Mouse (Mus musculus) embryonic facial prominence, embryonic 13.5 days (tissue): Measurements from ENCODE around the gene Foxs1. TPM values are rescaled to one million over a fixed set of nuclear protein-coding genes. Genes with fewer than 3 reads are reported as not detected.

Experiments
- ATAC-seq: fragments of 200-750 bp; cut with Nextera tagmentation; 2 replicates; pipeline ENCODE4 v1.8.0; 2017; ENCODE audit warnings: low read depth; ENCODE audit not compliant: insufficient number of reproducible peaks, insufficient read depth, low FRiP score, low TSS enrichment
- H3K27ac ChIP-seq: fragments of 300-500 bp; sonication (generic); 2 replicates; pipeline ENCODE4 v1.5.1; 2015; ENCODE audit warnings: moderate library complexity, mild to moderate bottlenecking, inconsistent platforms
- H3K27me3 ChIP-seq: fragments of 300-500 bp; sonication (generic); 2 replicates; pipeline ENCODE4 v1.6.1; 2015; ENCODE audit warnings: mild to moderate bottlenecking, inconsistent platforms
- H3K36me3 ChIP-seq: fragments of 300-500 bp; sonication (generic); 2 replicates; pipeline ENCODE4 v1.6.1; 2015; ENCODE audit warnings: mild to moderate bottlenecking, inconsistent platforms
- H3K4me1 ChIP-seq: fragments of 300-500 bp; sonication (generic); 2 replicates; pipeline ENCODE4 v1.6.1; 2015; ENCODE audit warnings: inconsistent platforms
- H3K4me2 ChIP-seq: fragments of 300-500 bp; sonication (generic); 2 replicates; pipeline ENCODE4 v1.6.1; 2015; ENCODE audit warnings: moderate library complexity, mild to moderate bottlenecking, inconsistent platforms
- H3K4me3 ChIP-seq: fragments of 300-500 bp; sonication (generic); 2 replicates; pipeline ENCODE4 v1.5.1; 2015; ENCODE audit warnings: mild to moderate bottlenecking, inconsistent platforms
- H3K9ac ChIP-seq: fragments of 300-500 bp; sonication (generic); 2 replicates; pipeline ENCODE4 v1.6.1; 2015; ENCODE audit warnings: mild to moderate bottlenecking, inconsistent platforms
- H3K9me3 ChIP-seq: fragments of 300-500 bp; sonication (generic); 2 replicates; pipeline ENCODE4 v1.6.1; 2016; ENCODE audit warnings: inconsistent platforms
- WGBS: fragments of 180-500 bp; shearing (Covaris S2); methylation state at CpG from one replicate; pipeline ENCODE4 v1.1.7; 2015; ENCODE audit warnings: mixed read lengths; 5-methylcytosine and 5-hydroxymethylcytosine counted together
- polyA plus RNA-seq: library from polyadenylated mRNA; unstranded; fragments of >200 nt; fragmentation: Nextera tagmentation; extraction: Ambion mirVana; gene quantifications from 2 replicates; pipeline ENCODE4 v1.2.1, GENCODE M21; 2015

Gene Foxs1
- polyA plus RNA-seq, 1 experiment from 2014 or later = 0.83 TPM

DNA sequence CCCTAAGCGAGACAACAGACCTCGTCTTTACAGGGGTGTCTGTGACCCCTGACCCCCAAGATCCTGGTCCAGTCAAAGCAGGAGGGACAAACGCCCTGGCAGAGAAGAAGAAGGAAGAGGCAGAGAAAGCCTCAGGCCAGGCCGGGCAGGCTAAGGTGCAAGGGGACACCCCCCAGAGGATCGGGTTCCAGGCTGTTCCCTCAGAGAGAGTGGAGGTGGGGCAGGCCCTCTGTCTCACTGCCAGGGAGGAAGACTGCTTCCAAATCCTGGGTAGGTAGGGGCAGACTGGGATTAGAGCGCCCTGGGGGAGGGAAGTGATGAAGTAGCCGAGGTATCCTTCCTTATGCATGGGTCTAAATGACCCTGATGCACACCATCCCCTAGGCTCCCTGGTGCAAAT is 19.5 kb downstream of the Foxs1 start:
- peaks cover 62% of the 10 kb centered on the region for H3K27me3 ChIP-seq
- no peaks in the 10 kb centered on the region for H3K36me3 ChIP-seq
- H3K4me1 ChIP-seq = peaks cover 3% of the 10 kb centered on the region; the same call in 1 of the 2 replicates
- no peak for ATAC-seq
- H3K4me3 ChIP-seq = no peak overlapping the region
- H3K4me2 ChIP-seq = no peak overlapping the region
- no peaks in the 10 kb centered on the region for H3K9me3 ChIP-seq
- H3K9ac ChIP-seq = no peak overlapping the region
- H3K27ac ChIP-seq = no peak overlapping the region
- WGBS = 16% methylated on average over 7 of the region's 7 CpGs

GRCm38 (mm10) chr2:152911432-152911831 is 21.6 kb downstream of the Foxs1 start:
- peaks cover 55% of the 10 kb centered on the region for H3K27me3 ChIP-seq
- no peak overlapping the region for H3K4me3 ChIP-seq
- no peak for ATAC-seq
- WGBS = 26% methylated on average over 6 of the region's 6 CpGs
- no peak overlapping the region for H3K27ac ChIP-seq
- H3K36me3 ChIP-seq = no peaks in the 10 kb centered on the region
- no peak overlapping the region for H3K9ac ChIP-seq
- peaks cover 15% of the 10 kb centered on the region for H3K4me1 ChIP-seq
- H3K9me3 ChIP-seq = no peaks in the 10 kb centered on the region
- H3K4me2 ChIP-seq = no peak overlapping the region

- Histone ChIP-seq H3K9me3 (no peaks in the 10 kb centered on the region), H3K27me3 (peaks cover 51% of the 10 kb centered on the region), H3K36me3 (no peaks in the 10 kb centered on the region), H3K4me2 (no peak within 1 kb of the TSS), H3K9ac (no peak within 1 kb of the TSS), H3K4me3 (no peak within 1 kb of the TSS), H3K4me1 (peaks cover 17% of the 10 kb centered on the region), H3K27ac (no peak within 1 kb of the TSS)
- ATAC-seq = no peak
- 28% methylated on average over 12 of the region's 12 CpGs for WGBS
Observed at GRCm38 (mm10) chr2:152911031-152911430, 22.0 kb downstream of the Foxs1 start, which contains the start of gene Mylk2. Mylk2 (plus strand) TSS chr2:152911352.

DNA sequence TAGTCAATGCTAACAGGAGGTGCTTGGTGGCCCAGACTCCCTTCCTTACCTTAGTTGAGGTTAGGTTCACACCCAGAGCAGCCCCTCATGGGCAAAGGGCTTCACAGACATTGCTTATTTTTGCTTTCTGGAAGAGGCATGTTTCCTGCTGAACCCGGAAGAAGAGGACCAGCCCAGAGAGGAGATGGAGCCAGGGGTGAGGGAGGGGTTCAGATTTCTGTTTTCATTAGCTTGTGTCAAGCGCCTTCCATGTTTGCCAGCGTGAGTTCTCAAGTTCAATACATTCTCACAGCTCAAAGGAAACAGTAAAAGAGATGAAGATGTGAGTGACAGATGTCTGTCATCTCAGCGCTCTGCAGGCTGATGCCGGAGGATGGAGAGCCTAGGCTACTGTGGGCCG is 23.2 kb downstream of the Foxs1 start:
- peaks cover 50% of the 10 kb centered on the region for H3K27me3 ChIP-seq
- H3K9me3 ChIP-seq = no peaks in the 10 kb centered on the region
- no peak overlapping the region for H3K27ac ChIP-seq
- ATAC-seq = no peak
- WGBS = 75% methylated on average over 6 of the region's 6 CpGs
- no peak overlapping the region for H3K4me3 ChIP-seq
- no peak overlapping the region for H3K9ac ChIP-seq
- peaks cover 24% of the 10 kb centered on the region for H3K4me1 ChIP-seq
- no peaks in the 10 kb centered on the region for H3K36me3 ChIP-seq
- H3K4me2 ChIP-seq = no peak overlapping the region

DNA sequence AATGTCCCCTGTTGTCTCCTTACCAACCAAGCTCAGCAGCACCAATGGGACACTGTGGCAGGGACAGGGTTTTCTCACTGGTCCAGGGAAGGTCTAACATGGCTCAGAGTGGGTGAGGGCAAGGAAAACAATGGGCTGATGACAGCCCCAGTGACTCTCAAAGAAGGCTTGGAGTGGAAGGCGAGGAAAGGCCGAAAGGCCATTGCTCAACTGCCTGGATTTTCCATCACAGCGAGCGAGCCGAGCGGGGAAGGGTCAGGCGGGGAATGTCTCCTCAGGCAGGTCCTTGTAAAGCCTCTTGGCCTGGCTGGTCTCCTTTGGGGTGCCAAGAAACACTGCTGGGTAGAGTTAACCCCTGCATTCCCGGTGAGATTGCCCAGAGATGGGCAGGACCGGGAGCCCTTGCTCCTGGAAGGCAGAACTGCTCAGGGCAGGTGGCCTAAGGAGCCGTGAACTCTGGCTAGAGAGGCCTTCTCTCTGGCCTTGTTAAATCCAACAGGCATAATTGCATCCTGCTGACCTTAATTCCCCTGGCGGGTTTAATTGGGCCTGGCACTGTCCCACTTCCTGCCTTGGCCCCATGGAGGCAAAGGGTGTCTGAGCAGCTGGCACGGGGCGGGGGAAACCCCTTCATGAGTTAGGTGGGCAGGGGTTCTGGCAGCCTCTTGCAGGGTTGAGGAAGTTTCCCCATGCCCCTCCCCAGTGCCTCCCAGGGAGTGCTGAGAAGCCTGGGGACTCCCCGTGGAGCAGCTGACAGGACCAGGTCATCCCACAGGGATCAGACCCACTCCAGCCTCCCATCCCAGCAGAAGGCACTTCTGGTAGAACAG is 25.7 kb downstream of the Foxs1 start:
- H3K9ac ChIP-seq = no peak overlapping the region
- no peaks in the 10 kb centered on the region for H3K9me3 ChIP-seq
- H3K4me3 ChIP-seq = no peak overlapping the region
- H3K4me1 ChIP-seq = peaks cover 23% of the 10 kb centered on the region
- no peak overlapping the region for H3K27ac ChIP-seq
- ATAC-seq = no peak
- peaks cover 33% of the 10 kb centered on the region for H3K27me3 ChIP-seq
- H3K36me3 ChIP-seq = no peaks in the 10 kb centered on the region
- WGBS = 51% methylated on average over 14 of the region's 14 CpGs
- H3K4me2 ChIP-seq = no peak overlapping the region

DNA sequence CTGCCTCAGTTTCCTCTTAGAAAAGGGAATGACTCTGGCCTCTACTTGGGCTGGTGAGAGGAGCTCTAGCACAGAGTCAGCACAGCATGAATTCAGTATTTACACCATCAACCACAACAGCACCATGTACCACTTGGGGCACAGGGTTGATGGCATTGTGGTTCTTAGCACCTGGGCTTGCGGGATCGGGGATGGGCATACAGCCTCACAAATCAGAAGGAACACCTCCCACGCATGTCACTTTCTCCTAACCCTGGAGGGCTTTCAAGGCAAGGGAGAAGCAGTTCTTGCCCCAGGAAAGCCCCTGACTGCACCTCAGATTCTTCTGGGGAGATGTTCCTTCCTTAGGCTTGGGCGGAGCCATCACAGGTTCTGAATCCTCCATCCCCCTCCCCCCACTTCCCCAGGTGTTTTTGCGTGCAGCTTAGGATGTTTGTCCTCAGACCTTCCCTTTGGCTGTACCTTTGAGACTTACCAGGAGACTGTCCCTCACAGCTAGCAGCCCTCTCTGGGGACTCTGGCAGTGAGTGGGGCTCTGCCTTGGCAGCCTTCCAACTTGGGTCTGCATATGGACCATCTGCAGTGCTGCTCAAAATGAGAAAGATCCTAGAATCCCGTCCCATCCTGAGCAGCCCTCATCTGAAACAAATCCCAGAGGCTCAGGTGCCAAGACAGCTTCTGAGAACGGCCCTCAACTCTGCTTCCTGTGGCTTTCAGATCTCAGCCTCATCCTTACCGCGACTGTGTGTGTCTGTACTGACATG is 26.6 kb downstream of the Foxs1 start:
- no peaks in the 10 kb centered on the region for H3K9me3 ChIP-seq
- WGBS = 52% methylated on average over 9 of the region's 9 CpGs
- ATAC-seq = no peak
- no peak overlapping the region for H3K27ac ChIP-seq
- H3K4me1 ChIP-seq = peaks cover 25% of the 10 kb centered on the region
- H3K4me3 ChIP-seq = no peak overlapping the region
- H3K4me2 ChIP-seq = no peak overlapping the region
- no peaks in the 10 kb centered on the region for H3K36me3 ChIP-seq
- H3K9ac ChIP-seq = no peak overlapping the region
- peaks cover 24% of the 10 kb centered on the region for H3K27me3 ChIP-seq

DNA sequence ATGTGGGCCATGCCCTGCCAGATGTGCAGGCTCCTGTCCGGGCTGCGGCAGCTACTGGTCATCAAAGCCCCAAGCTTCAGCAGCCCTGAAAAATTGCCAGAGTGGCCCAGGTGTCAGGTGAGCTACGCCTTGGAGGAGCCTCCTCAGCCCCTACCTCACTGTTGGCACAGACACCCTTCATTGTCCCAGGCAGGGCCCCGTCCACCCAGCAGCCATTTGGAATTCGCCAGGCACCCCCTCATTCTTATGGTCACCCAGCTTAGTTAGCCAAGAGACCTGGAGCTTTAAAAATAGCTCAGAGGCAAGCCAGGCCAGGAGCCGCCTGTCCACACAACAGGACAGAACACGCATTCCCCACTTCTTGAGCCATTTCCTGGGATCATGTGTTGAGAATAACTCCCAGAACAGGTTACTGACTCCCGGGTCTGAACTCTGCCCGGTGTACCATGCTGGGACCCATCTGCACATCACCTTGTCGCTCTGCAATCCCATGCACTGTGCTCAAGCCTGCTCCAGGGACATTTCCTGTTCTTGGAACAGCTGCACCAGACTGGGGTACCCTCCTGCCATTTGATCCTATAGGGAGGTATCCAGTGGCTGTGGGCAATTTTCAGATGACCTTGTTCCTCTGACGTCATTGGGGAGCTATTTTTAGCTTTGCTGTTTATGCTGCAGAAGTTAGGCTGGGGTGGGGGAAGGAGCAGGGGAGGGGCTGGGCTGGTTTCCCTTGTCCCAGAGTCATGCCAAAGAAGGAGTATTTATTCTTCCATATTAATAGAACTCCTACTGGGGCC is 27.8 kb downstream of the Foxs1 start:
- Histone ChIP-seq H3K4me3 (no peak overlapping the region), H3K9ac (no peak overlapping the region), H3K36me3 (no peaks in the 10 kb centered on the region), H3K4me2 (no peak overlapping the region), H3K27ac (no peak overlapping the region), H3K27me3 (peaks cover 12% of the 10 kb centered on the region; the same call in 1 of the 2 replicates), H3K4me1 (peaks cover 25% of the 10 kb centered on the region), H3K9me3 (no peaks in the 10 kb centered on the region)
- ATAC-seq = no peak
- 43% methylated on average over 11 of the region's 11 CpGs for WGBS

DNA sequence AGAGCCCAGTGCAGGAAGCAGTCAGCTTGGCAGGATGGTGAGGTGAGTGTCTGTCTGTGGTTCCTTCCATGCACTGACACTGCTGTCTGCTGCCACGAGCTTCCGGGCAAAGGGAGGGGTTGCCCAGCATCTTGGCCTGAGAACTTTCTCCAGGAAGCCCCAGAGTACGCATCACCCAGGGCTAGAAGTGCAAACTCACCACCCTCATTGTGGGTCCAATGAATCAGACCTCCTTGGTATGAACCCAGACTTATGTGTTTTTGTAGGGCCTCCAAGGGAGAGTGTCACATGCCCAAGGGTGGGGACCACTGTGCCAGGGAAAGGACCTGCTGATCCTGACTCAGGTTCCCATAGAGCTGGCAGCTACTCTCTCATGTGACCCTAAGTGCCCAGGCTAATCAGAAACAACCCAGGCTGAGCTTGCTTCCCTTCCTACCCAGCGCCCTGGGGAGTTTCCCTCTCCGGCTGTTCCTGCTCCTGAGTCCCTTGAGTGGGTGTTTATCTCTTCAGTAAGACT is 28.8 kb downstream of the Foxs1 start:
- Histone ChIP-seq H3K4me2 (no peak overlapping the region), H3K9ac (no peak overlapping the region), H3K4me3 (no peak overlapping the region), H3K9me3 (no peaks in the 10 kb centered on the region), H3K27me3 (peaks cover 1% of the 10 kb centered on the region; the same call in 1 of the 2 replicates), H3K27ac (no peak overlapping the region), H3K36me3 (no peaks in the 10 kb centered on the region; the same call in 1 of the 2 replicates), H3K4me1 (peaks cover 25% of the 10 kb centered on the region)
- ATAC-seq = no peak
- WGBS = 67% methylated on average over 5 of the region's 5 CpGs

DNA sequence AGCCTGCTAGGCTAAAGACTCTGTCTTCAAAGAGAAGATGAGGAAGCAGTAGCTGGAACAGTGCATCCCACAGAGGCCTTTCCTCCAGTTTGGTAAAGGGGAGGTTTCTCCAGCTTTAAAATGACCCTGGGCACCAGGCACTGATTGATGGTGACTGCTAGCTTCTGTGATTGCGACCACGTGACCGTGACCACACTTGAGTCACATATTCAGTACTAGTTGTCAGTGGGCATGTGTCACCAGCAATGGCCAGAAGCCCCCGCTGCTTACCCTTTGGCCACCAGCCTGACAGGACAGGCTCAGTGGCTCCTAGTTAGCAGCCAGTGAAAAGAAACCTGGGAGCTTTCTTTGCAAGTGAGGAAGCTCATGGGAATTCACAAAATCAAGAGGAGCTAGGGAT is 29.4 kb downstream of the Foxs1 start:
- H3K4me2 ChIP-seq = no peak overlapping the region
- no peak overlapping the region for H3K9ac ChIP-seq
- 81% methylated on average over 4 of the region's 4 CpGs for WGBS
- H3K4me1 ChIP-seq = peaks cover 25% of the 10 kb centered on the region
- no peaks in the 10 kb centered on the region for H3K9me3 ChIP-seq
- ATAC-seq = no peak
- H3K27ac ChIP-seq = no peak overlapping the region
- no peaks in the 10 kb centered on the region for H3K27me3 ChIP-seq
- no peaks in the 10 kb centered on the region; the same call in 1 of the 2 replicates for H3K36me3 ChIP-seq
- H3K4me3 ChIP-seq = no peak overlapping the region

DNA sequence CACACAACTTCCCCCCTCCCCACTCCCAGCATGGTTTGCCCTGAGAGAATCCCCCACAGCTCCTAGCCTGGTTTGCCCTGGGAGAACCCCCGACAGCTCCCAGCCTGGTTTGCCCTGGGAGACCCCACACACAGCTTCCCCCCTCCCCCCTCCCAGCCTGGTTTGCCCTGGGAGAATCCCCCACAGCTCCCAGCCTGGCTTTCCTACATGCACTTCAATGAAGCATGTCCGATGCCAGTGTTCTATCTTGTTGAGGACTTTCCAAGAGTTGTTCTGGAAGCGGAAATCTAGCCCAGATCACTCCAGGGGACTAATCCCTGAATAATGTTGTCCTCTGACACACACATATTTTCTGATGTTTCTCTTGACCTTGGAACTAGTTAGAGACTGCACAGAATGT is 30.4 kb downstream of the Foxs1 start:
- no peaks in the 10 kb centered on the region; the same call in 1 of the 2 replicates for H3K36me3 ChIP-seq
- H3K9ac ChIP-seq = no peak overlapping the region
- no peak for ATAC-seq
- no peaks in the 10 kb centered on the region for H3K27me3 ChIP-seq
- H3K27ac ChIP-seq = no peak overlapping the region
- no peak overlapping the region for H3K4me2 ChIP-seq
- no peak overlapping the region for H3K4me3 ChIP-seq
- 23% methylated on average over 3 of the region's 3 CpGs for WGBS
- H3K4me1 ChIP-seq = peaks cover 24% of the 10 kb centered on the region
- no peaks in the 10 kb centered on the region for H3K9me3 ChIP-seq

GRCm38 (mm10) chr2:152901296-152901695 is 31.7 kb downstream of the Foxs1 start:
- WGBS = 89% methylated on average over 15 of the region's 15 CpGs
- Histone ChIP-seq H3K4me3 (no peak overlapping the region), H3K27me3 (no peaks in the 10 kb centered on the region), H3K27ac (no peak overlapping the region), H3K9ac (no peak overlapping the region), H3K4me2 (no peak overlapping the region), H3K9me3 (no peaks in the 10 kb centered on the region), H3K36me3 (no peaks in the 10 kb centered on the region; the same call in 1 of the 2 replicates), H3K4me1 (peaks cover 11% of the 10 kb centered on the region)
- no peak for ATAC-seq
